Mouse (Mus musculus): ENCODE results near the gene Igfbp3. TPM values are rescaled to one million over a fixed set of nuclear protein-coding genes. Genes with fewer than 3 reads are reported as not detected.

The Igfbp3 gene
- 10 to 100 TPM in 1 of 2 experiments, 1 to 10 TPM in 1; 1.1 to 29.7 TPM for polyA plus RNA-seq (2012; fragmentation: generic; extraction: Trizol)

DNA sequence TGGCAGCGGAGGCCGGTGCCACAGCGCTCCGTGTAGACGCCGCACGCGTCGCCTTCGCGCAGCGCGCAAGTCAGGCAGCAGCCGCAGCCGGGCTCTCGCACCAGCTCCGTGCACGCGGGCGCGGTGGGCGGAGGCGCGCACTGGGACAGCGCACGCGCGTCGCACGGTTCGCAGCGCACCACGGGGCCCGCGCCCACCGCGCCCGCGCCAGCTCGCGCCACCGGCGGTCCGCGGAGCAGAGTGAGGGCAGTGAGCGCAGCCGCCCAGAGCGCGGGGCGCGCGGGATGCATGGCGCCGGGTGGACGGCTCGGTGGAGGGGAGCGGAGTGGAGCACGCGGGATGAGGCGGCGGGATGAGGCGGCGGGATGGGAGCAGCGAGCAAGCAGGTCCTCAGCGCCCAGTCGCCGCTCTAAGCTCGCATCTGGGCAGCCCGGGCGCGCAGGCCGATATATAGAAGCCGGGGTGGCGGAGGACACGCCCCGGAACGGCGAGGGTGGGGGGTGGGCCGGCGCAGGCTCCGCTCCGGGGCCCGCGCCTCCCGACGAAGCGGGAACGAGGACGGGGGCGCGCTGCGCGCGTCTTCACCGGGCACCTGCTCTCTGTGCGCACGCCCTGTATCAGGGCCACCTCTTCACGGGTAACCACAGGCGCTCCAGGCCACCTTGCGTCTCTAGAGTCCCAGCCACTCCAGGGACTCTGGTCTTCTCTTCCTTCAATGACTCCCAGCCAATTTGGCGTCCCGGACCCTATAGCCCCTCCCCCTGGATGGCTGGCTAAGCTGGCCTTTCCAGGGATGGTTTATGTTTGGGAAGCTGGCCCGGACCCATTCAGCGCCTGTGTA, at the start of gene Igfbp3:
Igfbp3 (minus strand) TSS at position 423 of the 841 bp plus-strand sequence.

DNA sequence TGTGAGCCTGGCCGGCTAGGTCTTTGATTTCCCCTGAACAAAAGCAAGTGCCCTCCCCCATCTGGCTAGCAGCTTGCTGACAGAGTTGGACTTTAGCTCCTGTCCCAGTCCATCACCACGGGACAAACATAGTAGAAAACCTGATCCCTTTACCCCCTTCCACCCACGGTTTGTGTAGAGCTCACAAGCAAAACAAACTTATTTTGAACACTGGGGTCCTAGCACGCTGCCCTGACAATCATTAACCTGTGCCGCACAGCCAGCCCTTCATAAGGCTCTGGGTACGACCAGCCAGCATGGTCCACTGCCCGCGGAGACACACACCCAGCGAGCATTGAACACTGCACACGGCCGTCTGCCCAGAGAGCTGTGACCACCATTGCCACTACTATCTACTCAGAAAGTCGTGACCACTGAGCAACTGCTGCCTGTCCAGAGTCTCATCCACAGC, 16.2 kb downstream of the Igfbp3 start, which contains the start of gene Igfbp1:
Igfbp1 (plus strand) TSS at position 292 of the 451 bp plus-strand sequence.

GRCm38 (mm10) chr11:7188469-7188868, 25.3 kb downstream of the Igfbp3 start, which contains the start of gene Gm11985:
Gene Gm11985 (minus strand): TSS chr11:7188569.

Other genes with a start within 250 kb of the Igfbp3 start
- gene Adcy1, start 150.4 kb downstream of the Igfbp3 start, polyA plus RNA-seq (2012; fragmentation: generic; extraction: Trizol), result under 1 TPM; 0.01 TPM
- gene Gm11985, start 25.4 kb downstream of the Igfbp3 start, polyA plus RNA-seq (2012; fragmentation: generic; extraction: Trizol), result not detected
- not detected for gene Igfbp1, start 16.1 kb downstream of the Igfbp3 start, polyA plus RNA-seq (2012; fragmentation: generic; extraction: Trizol)